Mouse (Mus musculus): ENCODE results near the gene Gm10645. TPM values are rescaled to one million over a fixed set of nuclear protein-coding genes. Genes with fewer than 3 reads are reported as not detected.

Gm10645 gene
- 6.7 and 6.9 TPM in 2 replicates for polyA plus RNA-seq (2015; fragmentation: Nextera tagmentation; extraction: Ambion mirVana)

- Histone ChIP-seq H3K4me1 (replicated peaks) (peaks cover 37% of the 10 kb centered on the region), H3K36me3 (no peaks in the 10 kb centered on the region), H3K9ac (peak within 1 kb of the TSS; percentile 88), H3K4me2 (peak within 1 kb of the TSS; percentile 68), H3K27ac (replicated peaks) (peak within 1 kb of the TSS; percentile 94), H3K9me3 (no peaks in the 10 kb centered on the region), H3K27me3 (peaks cover 5% of the 10 kb centered on the region; the same call in 1 of the 2 replicates), H3K4me3 (peak within 1 kb of the TSS; percentile 76)
- 2% methylated on average over 54 of the region's 54 CpGs for WGBS
- peak; percentile 81 for ATAC-seq (ENCODE audit: low read depth)
Observed at GRCm38 (mm10) chr8:83165931-83166867, at the start of gene Gm10645. Gene Gm10645 (minus strand): TSS chr8:83166170.

- Histone ChIP-seq H3K27ac (replicated peaks) (no peak overlapping the region), H3K9ac (no peak overlapping the region), H3K4me2 (no peak overlapping the region), H3K9me3 (no peaks in the 10 kb centered on the region), H3K4me3 (no peak overlapping the region), H3K36me3 (peaks cover 29% of the 10 kb centered on the region), H3K27me3 (no peaks in the 10 kb centered on the region), H3K4me1 (replicated peaks) (no peaks in the 10 kb centered on the region; the same call in 1 of the 2 replicates)
- WGBS = 70% methylated on average over 5 of the region's 5 CpGs
- ATAC-seq (ENCODE audit: low read depth) = no peak
Observed at GRCm38 (mm10) chr8:83215065-83215464, 49.1 kb upstream of the Gm10645 start.

- no peak for ATAC-seq (ENCODE audit: low read depth)
- no peak overlapping the region for H3K27ac ChIP-seq (replicated peaks)
- H3K9ac ChIP-seq = no peak overlapping the region
- H3K36me3 ChIP-seq = peaks cover 29% of the 10 kb centered on the region
- WGBS = 92% methylated on average over 7 of the region's 7 CpGs
- H3K4me3 ChIP-seq = no peak overlapping the region
- no peak overlapping the region for H3K4me2 ChIP-seq
- peaks cover 5% of the 10 kb centered on the region; the same call in 1 of the 2 replicates for H3K4me1 ChIP-seq (replicated peaks)
- H3K9me3 ChIP-seq = no peaks in the 10 kb centered on the region
- no peaks in the 10 kb centered on the region for H3K27me3 ChIP-seq
Observed at GRCm38 (mm10) chr8:83210676-83211075, 44.7 kb upstream of the Gm10645 start.

- Histone ChIP-seq H3K27me3 (no peaks in the 10 kb centered on the region), H3K27ac (replicated peaks) (no peak overlapping the region), H3K9ac (no peak overlapping the region), H3K9me3 (no peaks in the 10 kb centered on the region), H3K4me3 (no peak overlapping the region), H3K4me1 (replicated peaks) (0 out of 2 replicates have a peak, but pooled peaks cover 5% of the 10 kb centered on the region), H3K4me2 (no peak overlapping the region), H3K36me3 (peaks cover 29% of the 10 kb centered on the region)
- no peak for ATAC-seq (ENCODE audit: low read depth)
- 69% methylated on average over 4 of the region's 4 CpGs for WGBS
Observed at GRCm38 (mm10) chr8:83209581-83209980, 43.6 kb upstream of the Gm10645 start.

- Histone ChIP-seq H3K36me3 (peaks cover 7% of the 10 kb centered on the region), H3K4me3 (no peak overlapping the region), H3K27me3 (no peaks in the 10 kb centered on the region), H3K27ac (replicated peaks) (no peak overlapping the region), H3K9me3 (no peaks in the 10 kb centered on the region), H3K9ac (no peak overlapping the region), H3K4me2 (no peak overlapping the region), H3K4me1 (replicated peaks) (peaks cover 16% of the 10 kb centered on the region)
- 77% methylated on average over 7 of the region's 7 CpGs for WGBS
- ATAC-seq (ENCODE audit: low read depth) = no peak
Observed at GRCm38 (mm10) chr8:83205907-83206306, 39.9 kb upstream of the Gm10645 start.

GRCm38 (mm10) chr8:83202946-83203345 is 37.0 kb upstream of the Gm10645 start:
- H3K36me3 ChIP-seq = no peaks in the 10 kb centered on the region
- no peak overlapping the region for H3K9ac ChIP-seq
- H3K4me2 ChIP-seq = no peak overlapping the region
- peaks cover 29% of the 10 kb centered on the region for H3K4me1 ChIP-seq (replicated peaks)
- no peak overlapping the region for H3K4me3 ChIP-seq
- ATAC-seq (ENCODE audit: low read depth) = no peak
- no peaks in the 10 kb centered on the region for H3K9me3 ChIP-seq
- no peaks in the 10 kb centered on the region for H3K27me3 ChIP-seq
- no peak overlapping the region for H3K27ac ChIP-seq (replicated peaks)
- WGBS = 93% methylated on average over 11 of the region's 11 CpGs

- 73% methylated on average over 16 of the region's 16 CpGs for WGBS
Observed at GRCm38 (mm10) chr8:83200191-83201177, 34.5 kb upstream of the Gm10645 start.

GRCm38 (mm10) chr8:83199715-83200114 is 33.7 kb upstream of the Gm10645 start:
- Histone ChIP-seq H3K27me3 (no peaks in the 10 kb centered on the region), H3K9ac (no peak overlapping the region), H3K9me3 (no peaks in the 10 kb centered on the region), H3K4me2 (no peak overlapping the region), H3K27ac (replicated peaks) (peak overlapping the region; percentile 55; the same call in 1 of the 2 replicates), H3K36me3 (no peaks in the 10 kb centered on the region), H3K4me3 (no peak overlapping the region), H3K4me1 (replicated peaks) (peaks cover 42% of the 10 kb centered on the region)
- WGBS = 57% methylated on average over 8 of the region's 8 CpGs
- ATAC-seq (ENCODE audit: low read depth) = no peak; the same call in 1 of the 2 replicates

More at GRCm38 (mm10) chr8:83200191-83201177, 34.5 kb upstream of the Gm10645 start:
- Histone ChIP-seq H3K9ac (no peak overlapping the region), H3K27ac (replicated peaks) (peak overlapping the region; percentile 55), H3K9me3 (no peaks in the 10 kb centered on the region), H3K4me2 (no peak overlapping the region), H3K4me3 (no peak overlapping the region), H3K27me3 (no peaks in the 10 kb centered on the region), H3K36me3 (no peaks in the 10 kb centered on the region), H3K4me1 (replicated peaks) (peaks cover 39% of the 10 kb centered on the region)
- ATAC-seq (ENCODE audit: low read depth) = no peak

- no peak overlapping the region for H3K27ac ChIP-seq (replicated peaks)
- no peaks in the 10 kb centered on the region for H3K9me3 ChIP-seq
- WGBS = 76% methylated on average over 6 of the region's 6 CpGs
- peaks cover 31% of the 10 kb centered on the region for H3K4me1 ChIP-seq (replicated peaks)
- no peak overlapping the region for H3K4me2 ChIP-seq
- no peak overlapping the region for H3K9ac ChIP-seq
- no peaks in the 10 kb centered on the region for H3K36me3 ChIP-seq
- no peak for ATAC-seq (ENCODE audit: low read depth)
- no peak overlapping the region for H3K4me3 ChIP-seq
- H3K27me3 ChIP-seq = no peaks in the 10 kb centered on the region
Observed at GRCm38 (mm10) chr8:83196088-83196487, 30.1 kb upstream of the Gm10645 start.

- ATAC-seq (ENCODE audit: low read depth) = no peak
- H3K27me3 ChIP-seq = no peaks in the 10 kb centered on the region
- no peaks in the 10 kb centered on the region for H3K9me3 ChIP-seq
- 81% methylated on average over 4 of the region's 4 CpGs for WGBS
- no peak overlapping the region for H3K4me2 ChIP-seq
- H3K9ac ChIP-seq = no peak overlapping the region
- peaks cover 18% of the 10 kb centered on the region for H3K4me1 ChIP-seq (replicated peaks)
- H3K4me3 ChIP-seq = no peak overlapping the region
- H3K27ac ChIP-seq (replicated peaks) = no peak overlapping the region
- no peaks in the 10 kb centered on the region for H3K36me3 ChIP-seq
Observed at GRCm38 (mm10) chr8:83189538-83190095, 23.6 kb upstream of the Gm10645 start.

GRCm38 (mm10) chr8:83187363-83187962 is 21.5 kb upstream of the Gm10645 start:
- ATAC-seq (ENCODE audit: low read depth) = peak; percentile 75
- Histone ChIP-seq H3K9ac (no peak overlapping the region), H3K9me3 (no peaks in the 10 kb centered on the region), H3K4me2 (no peak overlapping the region), H3K27me3 (no peaks in the 10 kb centered on the region), H3K4me3 (no peak overlapping the region), H3K4me1 (replicated peaks) (peaks cover 32% of the 10 kb centered on the region), H3K27ac (replicated peaks) (peak overlapping the region; percentile 70), H3K36me3 (no peaks in the 10 kb centered on the region)
- WGBS = 56% methylated on average over 10 of the region's 10 CpGs

All from neural tube, embryonic 13.5 days (tissue).